In the genomic region with DNA sequence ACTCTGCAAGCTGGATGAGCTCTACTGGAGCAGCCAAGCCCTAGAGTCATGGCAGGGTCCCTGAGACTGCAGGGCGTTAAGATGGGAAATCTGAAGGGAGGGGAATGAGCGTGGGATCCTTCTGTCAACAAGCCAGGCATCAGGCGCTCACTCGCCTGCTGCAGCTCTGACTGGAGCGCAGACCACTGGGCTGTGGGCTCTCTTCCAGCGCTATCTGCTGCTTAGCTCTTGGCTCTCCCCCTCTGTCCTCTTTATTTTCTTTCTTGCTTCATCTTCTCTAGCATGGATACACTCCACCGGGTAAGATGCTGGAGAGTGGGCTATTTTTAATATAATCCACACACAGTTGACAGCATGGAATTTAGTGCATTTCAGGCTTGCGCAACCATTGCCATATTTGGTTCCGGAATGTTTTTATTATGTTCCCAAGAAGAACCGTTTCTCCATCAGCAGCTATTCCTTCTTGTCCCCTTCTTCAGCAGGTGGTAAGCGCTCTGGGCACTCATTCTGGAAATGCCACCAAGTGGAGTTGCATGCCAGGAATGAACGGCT, we compare ENCODE assay signal across 8 mouse cellular contexts. TPM values are rescaled to one million over a fixed set of nuclear protein-coding genes. Genes with fewer than 3 reads are reported as not detected.
DNase-seq lines count a peak whose midpoint lies in the region; ATAC-seq and TF ChIP-seq lines count a peak whose summit lies in the region.
"Had no signal": no experiment of that assay in that cellular context is flagged by ENCODE, and none has a peak within 500 bp of the region (broad histone marks: within the 10 kb centered on the region; RNA-seq: fewer than 3 reads in every experiment).

No protein-coding gene starts in this region.

- 63% methylated on average over 12 of the region's 12 CpGs for WGBS in liver, adult 2 months
- WGBS in liver, postnatal 0 days (ENCODE audit: insufficient replicate concordance), result 65% methylated on average over 12 of the region's 12 CpGs
- 33% methylated on average over 12 of the region's 12 CpGs for WGBS in heart, embryonic 12.5 days
- WGBS in olfactory bulb, adult 2 months, result 24% methylated on average over 12 of the region's 12 CpGs

- H3K36me3 ChIP-seq in liver, adult 2 months (ENCODE audit: control insufficient read depth, insufficient read depth, low read length), result no peaks in the 10 kb centered on the region
- H3K36me3 ChIP-seq in liver, postnatal 0 days (replicated peaks; ENCODE audit: insufficient read depth, low read length), result no peaks in the 10 kb centered on the region
- no peaks in the 10 kb centered on the region for H3K36me3 ChIP-seq in heart, embryonic 12.5 days
- H3K36me3 ChIP-seq: neural tube, embryonic 12.5 days had no signal

- no peak overlapping the region for H3K4me3 ChIP-seq in liver, adult 2 months (ENCODE audit: insufficient read depth, low read depth, low read length)
- no peak overlapping the region for H3K4me3 ChIP-seq in liver, postnatal 0 days (ENCODE audit: low read depth, low read length)
- H3K4me3 ChIP-seq in heart, embryonic 12.5 days, result no peak overlapping the region
- no peak overlapping the region for H3K4me3 ChIP-seq in olfactory bulb, adult 2 months (ENCODE audit: insufficient read depth, low read depth, low read length)
- H3K4me3 ChIP-seq: neural tube, embryonic 12.5 days had no signal

- no peak for ATAC-seq in liver, postnatal 0 days
- ATAC-seq in heart, embryonic 12.5 days (ENCODE audit: insufficient number of reproducible peaks, low FRiP score), result 0 out of 2 replicates have a peak, but pooled peaks have one; percentile 17
- ATAC-seq in inflammation-experienced regulatory T-cells, adult 6 months, result no peak

- H3K4me1 ChIP-seq in liver, adult 2 months (ENCODE audit: control insufficient read depth, insufficient read depth, low read length), result no peaks in the 10 kb centered on the region
- no peaks in the 10 kb centered on the region for H3K4me1 ChIP-seq in liver, postnatal 0 days (ENCODE audit: insufficient read depth)
- peaks cover 28% of the 10 kb centered on the region for H3K4me1 ChIP-seq in heart, embryonic 12.5 days (replicated peaks)
- peaks cover 37% of the 10 kb centered on the region for H3K4me1 ChIP-seq in olfactory bulb, adult 2 months (ENCODE audit: control insufficient read depth, insufficient read depth, low read length)

- H3K27me3 ChIP-seq in liver, adult 2 months (ENCODE audit: control insufficient read depth, insufficient read depth, low read length), result no peaks in the 10 kb centered on the region
- H3K27me3 ChIP-seq in liver, postnatal 0 days (ENCODE audit: insufficient read depth, low read length), result 0 out of 2 replicates have a peak, but pooled peaks cover under 1% of the 10 kb centered on the region
- H3K27me3 ChIP-seq in heart, embryonic 12.5 days (replicated peaks), result peaks cover 31% of the 10 kb centered on the region

- H3K27ac ChIP-seq in liver, adult 2 months (replicated peaks; ENCODE audit: insufficient read depth, low read depth, low read length), result no peak overlapping the region
- no peak overlapping the region for H3K27ac ChIP-seq in liver, postnatal 0 days (ENCODE audit: low read depth)
- no peak overlapping the region for H3K27ac ChIP-seq in heart, embryonic 12.5 days (ENCODE audit: poor library complexity, severe bottlenecking)
- H3K27ac ChIP-seq in olfactory bulb, adult 2 months (ENCODE audit: insufficient read depth, low read depth, low read length), result peak overlapping the region; percentile 38
- H3K27ac ChIP-seq: neural tube, embryonic 12.5 days had no signal

- no peaks in the 10 kb centered on the region for H3K9me3 ChIP-seq in liver, postnatal 0 days (ENCODE audit: low read length)
- H3K9me3 ChIP-seq in heart, embryonic 12.5 days (replicated peaks), result no peaks in the 10 kb centered on the region
- H3K9me3 ChIP-seq: neural tube, embryonic 12.5 days had no signal

- no peak for TF ChIP-seq EP300 in liver, postnatal 0 days (IDR thresholded peaks at IDR 0.05; ENCODE audit: low read depth)

- no peaks in the 10 kb centered on the region for H3K79me2 ChIP-seq in liver, adult 2 months (ENCODE audit: control insufficient read depth, insufficient read depth, low read length)

- peak; percentile 16 for DNase-seq in liver, adult 2 months (ENCODE audit: extremely low read depth, low read depth, low spot score)
- no peak for DNase-seq in liver, postnatal 0 days
- peak; percentile 22 for DNase-seq in kidney, adult 9 months
- DNase-seq in gastrocnemius, postnatal 4 days (ENCODE audit: low spot score in 2 of 2), result no peak

- no peak for TF ChIP-seq POLR2A in liver, adult 2 months (IDR thresholded peaks at IDR 0.05; ENCODE audit: extremely low read depth, insufficient read depth, low read length)
- TF ChIP-seq POLR2A in olfactory bulb, adult 2 months (IDR thresholded peaks at IDR 0.05; ENCODE audit: insufficient read depth, low read depth, low read length), result no peak

- no peak for TF ChIP-seq CTCF in liver, adult 2 months (IDR thresholded peaks at IDR 0.05; ENCODE audit: low read depth, low read length)
- no peak for TF ChIP-seq CTCF in liver, postnatal 0 days (IDR thresholded peaks at IDR 0.05; ENCODE audit: low read depth)
- TF ChIP-seq CTCF in olfactory bulb, adult 2 months (IDR thresholded peaks at IDR 0.05; ENCODE audit: insufficient read depth, low read depth, low read length), result no peak

- H3K9ac ChIP-seq in liver, adult 2 months (ENCODE audit: low read depth, low read length), result no peak overlapping the region
- H3K9ac ChIP-seq in liver, postnatal 0 days (replicated peaks), result no peak overlapping the region
- no peak overlapping the region for H3K9ac ChIP-seq in heart, embryonic 12.5 days
- H3K9ac ChIP-seq: neural tube, embryonic 12.5 days had no signal

- H3K4me2 ChIP-seq in liver, postnatal 0 days (ENCODE audit: low read depth, low read length), result no peak overlapping the region
- H3K4me2 ChIP-seq in heart, embryonic 12.5 days, result peak overlapping the region; percentile 42
- H3K4me2 ChIP-seq: neural tube, embryonic 12.5 days had no signal

RNA-seq across cellular contexts. Expression of a gene that starts 31.7 kb away (rescaled TPM):
- 3.0 and 3.9 TPM in 2 replicates for total RNA-seq in liver, adult 2 months (2014; rRNA removed)
- 26.0 and 30.7 TPM in 2 replicates for polyA plus RNA-seq in liver, adult 2 months (2012; rRNA removed)
- polyA plus RNA-seq in liver, postnatal 0 days (2015; fragmentation: Nextera tagmentation; extraction: Ambion mirVana), result 9.0 and 9.3 TPM in 2 replicates
- 10.1 and 10.6 TPM in 2 replicates for polyA plus RNA-seq in heart, embryonic 12.5 days (2016; fragmentation: Nextera tagmentation; extraction: Ambion mirVana)
- not detected in 2 replicates for polyA plus RNA-seq in olfactory bulb, adult 2 months (2012; ENCODE audit: insufficient read depth, insufficient read length, low replicate concordance, missing spikeins)
- 10 to 100 TPM; 35.1 to 53.1 (median 38.8) TPM for polyA plus RNA-seq in inflammation-experienced regulatory T-cells, adult 6 months (2017; shearing (Covaris generic))
- total RNA-seq in gastrocnemius, postnatal 4 days (2021), result 1 to 10 TPM; 7.8 to 9.8 TPM

RNA-seq across cellular contexts. Expression of a gene that starts 58.2 kb away (rescaled TPM):
- 20.5 and 22.4 TPM in 2 replicates for total RNA-seq in liver, adult 2 months (2014; rRNA removed)
- polyA plus RNA-seq in liver, adult 2 months (2012; rRNA removed), result 17.1 and 21.9 TPM in 2 replicates
- 9.6 and 11.9 TPM in 2 replicates for polyA plus RNA-seq in liver, postnatal 0 days (2015; fragmentation: Nextera tagmentation; extraction: Ambion mirVana)
- 28.0 and 30.1 TPM in 2 replicates for polyA plus RNA-seq in heart, embryonic 12.5 days (2016; fragmentation: Nextera tagmentation; extraction: Ambion mirVana)
- polyA plus RNA-seq in olfactory bulb, adult 2 months (2012; ENCODE audit: insufficient read depth, insufficient read length, low replicate concordance, missing spikeins), result not detected in 2 replicates
- 10 to 100 TPM in 1 of 3 experiments, 1 to 10 TPM in 2; 3.5 to 10.2 (median 6.9) TPM for polyA plus RNA-seq in inflammation-experienced regulatory T-cells, adult 6 months (2017; shearing (Covaris generic))
- total RNA-seq in gastrocnemius, postnatal 4 days (2021), result 10 to 100 TPM; 47.6 to 59.3 TPM

Comparison
In these comparisons a context has a peak if more than half of its experiments do, and no peak if none do; other contexts are left out.
1. DNase-seq: peak in liver, adult 2 months (single experiment) and kidney, adult 9 months (single experiment); none in liver, postnatal 0 days (single experiment) and gastrocnemius, postnatal 4 days (0 of 2).